Mouse (Mus musculus): ENCODE data around the gene Col4a2.

- no peak for TF ChIP-seq CTCF (IDR thresholded peaks at IDR 0.05; ENCODE audit: borderline replicate concordance, extremely low read depth, insufficient read depth, insufficient read length)
- peak; percentile 56; the same call in 1 of the 2 replicates for TF ChIP-seq POLR2A (IDR thresholded peaks at IDR 0.05; ENCODE audit: borderline replicate concordance, extremely low read depth, insufficient read depth, insufficient read length, poor library complexity, severe bottlenecking)
Measured at GRCm38 (mm10) chr8:11497017-11497990, 184.7 kb downstream of the Col4a2 start, which contains the start of gene Naxd.

All from brain, embryonic 14.5 days (tissue).